In the genomic region with DNA sequence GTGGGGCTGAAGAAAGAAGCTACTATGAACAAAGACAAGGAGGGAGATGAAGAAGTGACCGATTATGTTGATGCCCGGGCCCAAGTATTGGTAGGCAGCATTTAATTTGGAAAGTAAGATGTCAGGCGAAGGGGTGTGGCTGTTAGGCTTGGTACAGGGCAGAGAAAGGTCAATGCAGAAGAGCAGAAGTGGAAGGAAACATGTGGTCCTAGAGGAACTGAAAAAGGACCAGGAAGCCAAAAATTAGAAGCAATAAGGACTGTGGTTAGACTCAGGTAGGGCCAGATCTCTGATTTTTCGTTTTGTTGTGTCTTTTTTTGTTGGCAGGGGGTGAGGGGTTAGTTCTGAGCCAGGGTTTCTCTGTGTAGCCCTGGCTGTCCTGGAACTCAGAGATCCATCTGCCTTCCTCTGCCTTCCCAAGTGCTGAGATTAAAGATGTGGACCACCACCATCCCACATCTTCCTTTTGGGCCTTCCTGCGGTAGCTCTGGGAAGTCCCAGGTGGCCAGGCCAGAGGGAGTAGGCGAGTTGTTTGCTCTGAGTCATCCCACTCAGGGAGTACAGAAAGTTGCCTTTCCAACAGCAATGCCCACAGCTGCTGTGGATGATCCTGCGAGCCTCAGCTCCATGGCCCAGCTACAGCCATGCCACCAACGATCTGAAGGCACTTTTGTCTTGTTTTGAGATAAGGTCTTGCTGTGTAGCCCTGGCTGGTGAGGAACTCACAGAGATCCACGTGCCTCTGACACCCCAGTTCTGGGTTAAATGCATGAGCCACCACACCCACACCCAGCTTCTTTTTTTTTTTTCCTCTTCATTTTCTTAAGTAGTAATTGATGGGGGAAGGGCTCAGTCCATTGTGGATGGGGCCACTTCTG, we compare ENCODE assay signal across 1 mouse cellular context.
TF ChIP-seq lines count a peak whose summit lies in the region.

No protein-coding gene starts in this region.

TF ChIP-seq in CH12.LX, 34 proteins besides CTCF, POLR2A, EP300 and RAD21 (continued from another document):
- TF ChIP-seq SMC3 (IDR thresholded peaks at IDR 0.05; ENCODE audit: low read depth, low read length) (no peak), MXI1 (IDR thresholded peaks at IDR 0.05; ENCODE audit: low read depth, low read length) (peak; percentile 63; the same call in 1 of the 2 replicates), MYC (IDR thresholded peaks at IDR 0.05; ENCODE audit: low read depth, low read length) (peak; percentile 96), ELF1 (IDR thresholded peaks at IDR 0.05; ENCODE audit: low read depth, low read length) (no peak), UBTF (IDR thresholded peaks at IDR 0.05; ENCODE audit: low read depth, low read length) (no peak), JUND (conservative IDR thresholded peaks at IDR 0.05; ENCODE audit: low read depth, low read length) (0 out of 2 replicates have a peak, but pooled peaks have one; percentile 3), MEF2A (IDR thresholded peaks at IDR 0.05; ENCODE audit: borderline replicate concordance, low read depth, low read length) (peak; percentile 83), ETS1 (conservative IDR thresholded peaks at IDR 0.05; ENCODE audit: low read depth, low read length) (peak; percentile 72), CHD1 (IDR thresholded peaks at IDR 0.05; ENCODE audit: low read depth, low read length) (no peak), RCOR1 (conservative IDR thresholded peaks at IDR 0.05; ENCODE audit: low read depth, low read length) (peak; percentile 86), IRF4 (IDR thresholded peaks at IDR 0.05; ENCODE audit: low read depth, low read length) (peak; percentile 94), TBP (conservative IDR thresholded peaks at IDR 0.05; ENCODE audit: low read depth, low read length) (no peak), NELFE (IDR thresholded peaks at IDR 0.05; ENCODE audit: low read depth, low read length) (no peak), KAT2A (IDR thresholded peaks at IDR 0.05; ENCODE audit: insufficient replicate concordance, low read length) (no peak), GABPA (IDR thresholded peaks at IDR 0.05; ENCODE audit: insufficient replicate concordance, low read depth, low read length) (no peak), MAFK (IDR thresholded peaks at IDR 0.05; ENCODE audit: insufficient replicate concordance, low read length) (no peak), TCF12 (IDR thresholded peaks at IDR 0.05; ENCODE audit: low read depth, low read length) (peak; percentile 88), ZNF384 (IDR thresholded peaks at IDR 0.05; ENCODE audit: low read depth, low read length) (peak; percentile 80), NRF1 (IDR thresholded peaks at IDR 0.05; ENCODE audit: low read depth, low read length) (no peak), CHD2 (IDR thresholded peaks at IDR 0.05; ENCODE audit: low read length) (peak; percentile 65), PAX5 (IDR thresholded peaks at IDR 0.05; ENCODE audit: low read length) (no peak)
